Mouse (Mus musculus): ENCODE data around the gene Carhsp1. TPM values are rescaled to one million over a fixed set of nuclear protein-coding genes. Genes with fewer than 3 reads are reported as not detected.

The Carhsp1 gene
- polyA plus RNA-seq, 1 experiment = 110 TPM

DNA sequence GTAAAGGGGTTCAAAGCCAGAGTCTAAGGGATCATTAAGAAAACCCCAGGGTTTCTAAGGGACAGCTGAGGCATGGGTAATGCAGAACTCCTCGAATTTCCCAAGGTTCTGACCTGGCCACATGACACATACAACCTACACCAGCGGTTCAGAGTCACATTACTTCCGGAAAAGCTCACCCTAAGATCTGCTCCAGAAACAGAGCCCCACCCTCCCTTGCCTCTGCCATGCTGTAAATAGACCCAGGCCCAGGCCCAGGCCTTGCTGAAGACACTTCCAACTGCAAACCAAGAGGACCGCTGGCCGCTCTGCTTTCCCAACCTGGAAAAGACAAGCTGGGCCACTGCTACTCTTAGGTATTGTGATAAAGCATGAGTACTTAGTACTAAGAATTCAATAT, 42.9 kb upstream of the Carhsp1 start:
- TF ChIP-seq TCF12 (IDR thresholded peaks at IDR 0.05; ENCODE audit: insufficient read depth, poor library complexity, severe bottlenecking) (no peak), USF1 (IDR thresholded peaks at IDR 0.05; ENCODE audit: low read depth) (no peak), REST (IDR thresholded peaks at IDR 0.05; ENCODE audit: insufficient read depth, insufficient read length) (no peak), POLR2AphosphoS2 (IDR thresholded peaks at IDR 0.05; ENCODE audit: insufficient read length, low read depth) (no peak), TCF3 (IDR thresholded peaks at IDR 0.05; ENCODE audit: insufficient read length, low read depth) (no peak), SRF (IDR thresholded peaks at IDR 0.05; ENCODE audit: control insufficient read depth, insufficient read length, low read depth) (no peak), MYOG (IDR thresholded peaks at IDR 0.05; ENCODE audit: control insufficient read depth in 1 of 3, insufficient read depth in 1 of 3, insufficient read length in 2 of 3, low read depth in 2 of 3) (no peak)
- peaks cover 66% of the 10 kb centered on the region for H3K79me2 ChIP-seq (ENCODE audit: control insufficient read depth, insufficient read depth)
- no peak overlapping the region for H3K4me3 ChIP-seq
- H3K4me2 ChIP-seq (ENCODE audit: low read depth) = no peak overlapping the region
- no peaks in the 10 kb centered on the region for H3K27me3 ChIP-seq (ENCODE audit: control insufficient read depth, insufficient read depth, insufficient read length)
- H3ac ChIP-seq (ENCODE audit: control insufficient read depth, insufficient read length) = no peak overlapping the region
- peaks cover 27% of the 10 kb centered on the region for H3K36me3 ChIP-seq (ENCODE audit: control insufficient read depth, insufficient read depth)

DNA sequence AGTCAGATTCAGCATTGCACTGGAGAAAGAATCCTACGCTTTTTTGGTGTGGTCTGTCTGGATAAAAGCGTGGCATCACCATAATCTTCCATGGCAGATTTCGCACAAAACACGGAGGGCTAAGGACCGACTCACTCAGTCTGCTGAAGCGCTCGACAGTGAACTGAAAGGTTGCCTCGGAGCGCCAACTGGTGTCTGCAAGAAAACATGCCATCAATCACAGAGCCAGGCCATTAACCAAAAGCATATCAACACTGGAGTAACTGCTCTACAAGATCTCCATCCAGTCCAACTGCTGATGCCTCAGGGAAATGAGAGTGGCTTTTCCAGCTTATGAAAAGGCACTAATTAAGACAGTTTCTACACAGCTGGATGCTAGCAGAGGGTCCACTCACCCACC, 40.0 kb upstream of the Carhsp1 start:
- TF ChIP-seq SRF (IDR thresholded peaks at IDR 0.05; ENCODE audit: control insufficient read depth, insufficient read length, low read depth) (no peak), MYOG (IDR thresholded peaks at IDR 0.05; ENCODE audit: control insufficient read depth in 1 of 3, insufficient read depth in 1 of 3, insufficient read length in 2 of 3, low read depth in 2 of 3) (no peak), POLR2AphosphoS2 (IDR thresholded peaks at IDR 0.05; ENCODE audit: insufficient read length, low read depth) (no peak), USF1 (IDR thresholded peaks at IDR 0.05; ENCODE audit: low read depth) (no peak), E2F4 (IDR thresholded peaks at IDR 0.05; ENCODE audit: insufficient read depth) (no peak), MYOD1 (IDR thresholded peaks at IDR 0.05; ENCODE audit: control insufficient read depth in 1 of 3, insufficient read length in 2 of 3, low read depth in 2 of 3) (no peak), REST (IDR thresholded peaks at IDR 0.05; ENCODE audit: insufficient read depth, insufficient read length) (no peak), CEBPB (IDR thresholded peaks at IDR 0.05; ENCODE audit: insufficient read depth, poor library complexity, severe bottlenecking) (no peak), TCF12 (IDR thresholded peaks at IDR 0.05; ENCODE audit: insufficient read depth, poor library complexity, severe bottlenecking) (no peak), TCF3 (IDR thresholded peaks at IDR 0.05; ENCODE audit: insufficient read length, low read depth) (no peak), POLR2A (IDR thresholded peaks at IDR 0.05; ENCODE audit: insufficient read length, low read depth) (no peak), MAX (IDR thresholded peaks at IDR 0.05; ENCODE audit: low read depth) (no peak)
- Histone ChIP-seq H3ac (ENCODE audit: control insufficient read depth, insufficient read length) (no peak overlapping the region), H3K27me3 (ENCODE audit: control insufficient read depth, insufficient read depth, insufficient read length) (no peaks in the 10 kb centered on the region), H3K79me2 (ENCODE audit: control insufficient read depth, insufficient read depth) (peaks cover 48% of the 10 kb centered on the region), H3K36me3 (ENCODE audit: control insufficient read depth, insufficient read depth) (peaks cover 44% of the 10 kb centered on the region), H3K4me2 (ENCODE audit: low read depth) (no peak overlapping the region), H3K4me3 (no peak overlapping the region)

DNA sequence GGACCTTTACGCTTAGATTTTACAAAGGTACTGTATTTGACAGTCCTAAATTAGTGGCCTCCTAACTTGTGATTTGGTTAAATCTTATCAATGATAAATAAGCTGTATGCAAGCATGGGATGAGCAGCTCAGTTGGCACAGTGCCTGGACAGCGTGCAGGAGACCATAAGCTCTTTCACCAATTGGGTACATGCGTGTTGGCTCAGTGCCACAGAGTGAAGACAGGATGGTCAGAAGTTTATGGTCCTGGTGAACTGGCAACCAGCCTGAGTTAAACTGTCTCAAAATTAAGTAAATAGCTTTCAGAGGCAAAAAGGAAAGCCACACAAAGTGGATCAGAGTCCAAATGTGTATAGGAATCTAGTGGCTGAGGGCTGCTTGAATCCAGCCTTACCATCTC, 28.6 kb upstream of the Carhsp1 start:
- Histone ChIP-seq H3K4me2 (ENCODE audit: low read depth) (no peak overlapping the region), H3K4me3 (no peak overlapping the region), H3ac (ENCODE audit: control insufficient read depth, insufficient read length) (no peak overlapping the region), H3K36me3 (ENCODE audit: control insufficient read depth, insufficient read depth) (peaks cover 82% of the 10 kb centered on the region), H3K79me2 (ENCODE audit: control insufficient read depth, insufficient read depth) (no peaks in the 10 kb centered on the region), H3K27me3 (ENCODE audit: control insufficient read depth, insufficient read depth, insufficient read length) (no peaks in the 10 kb centered on the region)
- TF ChIP-seq MAX (IDR thresholded peaks at IDR 0.05; ENCODE audit: low read depth) (no peak), TCF3 (IDR thresholded peaks at IDR 0.05; ENCODE audit: insufficient read length, low read depth) (no peak), CEBPB (IDR thresholded peaks at IDR 0.05; ENCODE audit: insufficient read depth, poor library complexity, severe bottlenecking) (no peak), MYOG (IDR thresholded peaks at IDR 0.05; ENCODE audit: control insufficient read depth in 1 of 3, insufficient read depth in 1 of 3, insufficient read length in 2 of 3, low read depth in 2 of 3) (no peak), SRF (IDR thresholded peaks at IDR 0.05; ENCODE audit: control insufficient read depth, insufficient read length, low read depth) (no peak), E2F4 (IDR thresholded peaks at IDR 0.05; ENCODE audit: insufficient read depth) (no peak), TCF12 (IDR thresholded peaks at IDR 0.05; ENCODE audit: insufficient read depth, poor library complexity, severe bottlenecking) (no peak), USF1 (IDR thresholded peaks at IDR 0.05; ENCODE audit: low read depth) (no peak), MYOD1 (IDR thresholded peaks at IDR 0.05; ENCODE audit: control insufficient read depth in 1 of 3, insufficient read length in 2 of 3, low read depth in 2 of 3) (no peak), REST (IDR thresholded peaks at IDR 0.05; ENCODE audit: insufficient read depth, insufficient read length) (no peak)

DNA sequence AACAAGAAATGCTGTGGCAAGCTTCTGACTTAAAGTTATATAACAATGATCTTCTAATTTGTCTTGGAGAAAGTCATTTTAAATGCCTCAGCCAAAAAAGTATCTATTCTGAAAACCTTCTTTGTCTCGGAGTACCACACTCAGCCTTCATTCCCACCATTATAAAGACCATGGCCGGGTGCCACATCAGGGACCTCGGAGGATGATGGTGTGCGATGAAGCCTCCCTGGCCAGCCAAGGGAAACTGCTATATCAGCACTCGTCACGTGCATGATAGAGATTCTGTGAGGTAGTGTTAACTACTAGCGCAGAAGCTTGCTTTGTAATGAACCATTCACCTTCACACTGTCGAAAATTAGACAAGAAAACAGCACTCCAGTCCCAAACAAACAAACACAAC, 27.6 kb upstream of the Carhsp1 start:
- Histone ChIP-seq H3K27me3 (ENCODE audit: control insufficient read depth, insufficient read depth, insufficient read length) (no peaks in the 10 kb centered on the region), H3K36me3 (ENCODE audit: control insufficient read depth, insufficient read depth) (peaks cover 81% of the 10 kb centered on the region), H3ac (ENCODE audit: control insufficient read depth, insufficient read length) (no peak overlapping the region), H3K4me2 (ENCODE audit: low read depth) (no peak overlapping the region), H3K79me2 (ENCODE audit: control insufficient read depth, insufficient read depth) (no peaks in the 10 kb centered on the region), H3K4me3 (no peak overlapping the region)
- no peak for TF ChIP-seq REST (IDR thresholded peaks at IDR 0.05; ENCODE audit: insufficient read depth, insufficient read length)
- TF ChIP-seq TCF3 (IDR thresholded peaks at IDR 0.05; ENCODE audit: insufficient read length, low read depth) = no peak
- no peak for TF ChIP-seq USF1 (IDR thresholded peaks at IDR 0.05; ENCODE audit: low read depth)
- TF ChIP-seq POLR2A (IDR thresholded peaks at IDR 0.05; ENCODE audit: insufficient read length, low read depth) = no peak
- no peak for TF ChIP-seq CEBPB (IDR thresholded peaks at IDR 0.05; ENCODE audit: insufficient read depth, poor library complexity, severe bottlenecking)
- no peak for TF ChIP-seq MYOG (IDR thresholded peaks at IDR 0.05; ENCODE audit: control insufficient read depth in 1 of 3, insufficient read depth in 1 of 3, insufficient read length in 2 of 3, low read depth in 2 of 3)
- TF ChIP-seq POLR2AphosphoS2 (IDR thresholded peaks at IDR 0.05; ENCODE audit: insufficient read length, low read depth) = no peak
- no peak for TF ChIP-seq MAX (IDR thresholded peaks at IDR 0.05; ENCODE audit: low read depth)
- no peak for TF ChIP-seq SRF (IDR thresholded peaks at IDR 0.05; ENCODE audit: control insufficient read depth, insufficient read length, low read depth)
- TF ChIP-seq TCF12 (IDR thresholded peaks at IDR 0.05; ENCODE audit: insufficient read depth, poor library complexity, severe bottlenecking) = no peak
- TF ChIP-seq E2F4 (IDR thresholded peaks at IDR 0.05; ENCODE audit: insufficient read depth) = no peak
- no peak for TF ChIP-seq MYOD1 (IDR thresholded peaks at IDR 0.05; ENCODE audit: control insufficient read depth in 1 of 3, insufficient read length in 2 of 3, low read depth in 2 of 3)

DNA sequence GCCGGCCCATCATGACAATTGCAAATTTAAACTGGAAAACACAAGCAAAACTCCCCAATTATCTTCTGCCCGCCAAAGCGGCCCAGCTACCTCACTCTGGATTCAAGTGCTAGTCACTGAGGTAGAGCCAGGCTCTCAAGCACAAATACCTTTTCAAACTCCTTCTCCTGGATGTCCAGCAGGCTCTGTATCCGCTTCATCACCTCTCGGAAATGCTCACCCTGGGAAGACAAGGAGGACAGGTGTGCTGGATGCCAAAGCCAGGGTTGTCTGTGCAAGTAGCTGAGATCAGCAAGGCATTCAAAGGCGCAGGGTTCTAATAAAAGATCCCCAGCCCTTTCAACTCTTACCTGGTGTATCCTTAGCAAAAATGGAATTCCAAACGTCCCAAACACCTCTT, 19.3 kb upstream of the Carhsp1 start:
- Histone ChIP-seq H3K4me3 (no peak overlapping the region), H3K4me2 (ENCODE audit: low read depth) (no peak overlapping the region), H3ac (ENCODE audit: control insufficient read depth, insufficient read length) (no peak overlapping the region), H3K36me3 (ENCODE audit: control insufficient read depth, insufficient read depth) (peaks cover 44% of the 10 kb centered on the region), H3K79me2 (ENCODE audit: control insufficient read depth, insufficient read depth) (no peaks in the 10 kb centered on the region), H3K27me3 (ENCODE audit: control insufficient read depth, insufficient read depth, insufficient read length) (no peaks in the 10 kb centered on the region)
- no peak for TF ChIP-seq MAX (IDR thresholded peaks at IDR 0.05; ENCODE audit: low read depth)
- TF ChIP-seq MYOD1 (IDR thresholded peaks at IDR 0.05; ENCODE audit: control insufficient read depth in 1 of 3, insufficient read length in 2 of 3, low read depth in 2 of 3) = no peak
- TF ChIP-seq E2F4 (IDR thresholded peaks at IDR 0.05; ENCODE audit: insufficient read depth) = no peak
- TF ChIP-seq POLR2A (IDR thresholded peaks at IDR 0.05; ENCODE audit: insufficient read length, low read depth) = no peak
- no peak for TF ChIP-seq TCF12 (IDR thresholded peaks at IDR 0.05; ENCODE audit: insufficient read depth, poor library complexity, severe bottlenecking)
- no peak for TF ChIP-seq TCF3 (IDR thresholded peaks at IDR 0.05; ENCODE audit: insufficient read length, low read depth)
- no peak for TF ChIP-seq REST (IDR thresholded peaks at IDR 0.05; ENCODE audit: insufficient read depth, insufficient read length)
- no peak for TF ChIP-seq USF1 (IDR thresholded peaks at IDR 0.05; ENCODE audit: low read depth)
- no peak for TF ChIP-seq POLR2AphosphoS2 (IDR thresholded peaks at IDR 0.05; ENCODE audit: insufficient read length, low read depth)
- no peak for TF ChIP-seq MYOG (IDR thresholded peaks at IDR 0.05; ENCODE audit: control insufficient read depth in 1 of 3, insufficient read depth in 1 of 3, insufficient read length in 2 of 3, low read depth in 2 of 3)
- no peak for TF ChIP-seq SRF (IDR thresholded peaks at IDR 0.05; ENCODE audit: control insufficient read depth, insufficient read length, low read depth)
- TF ChIP-seq CEBPB (IDR thresholded peaks at IDR 0.05; ENCODE audit: insufficient read depth, poor library complexity, severe bottlenecking) = no peak
